Mouse (Mus musculus): Measurements from ENCODE around the gene Cwc27.
A peak's percentile ranks its signal among the peaks of the same experiment; 100 is the strongest.

The Cwc27 gene

GRCm38 (mm10) chr13:104645778-104646425 is 171.0 kb downstream of the Cwc27 start:
- ATAC-seq (ENCODE audit: low TSS enrichment), result peak; percentile 79

GRCm38 (mm10) chr13:104644185-104644584 is 172.8 kb downstream of the Cwc27 start:
- no peak for ATAC-seq (ENCODE audit: low TSS enrichment)

GRCm38 (mm10) chr13:104640694-104641454 is 176.1 kb downstream of the Cwc27 start:
- ATAC-seq (ENCODE audit: low TSS enrichment), result no peak

DNA sequence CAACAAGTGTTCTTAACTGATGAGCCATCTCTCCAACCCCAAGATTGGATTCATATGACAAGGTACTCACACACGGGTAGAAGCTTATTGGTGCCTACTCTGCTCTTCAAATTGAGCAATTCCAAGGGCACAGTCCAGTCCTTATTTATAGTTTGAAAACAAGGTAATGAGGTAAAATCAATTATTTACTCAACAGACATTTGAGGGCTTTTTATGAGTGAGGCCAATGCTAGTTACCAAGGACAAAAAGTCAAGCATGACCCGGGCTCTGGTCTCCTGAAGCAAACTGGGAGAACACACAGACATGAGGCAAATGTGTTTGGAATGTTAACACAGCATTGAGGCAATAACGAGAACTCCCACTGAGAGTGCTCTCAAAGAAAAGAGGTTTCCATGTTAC is 178.0 kb downstream of the Cwc27 start:
- ATAC-seq (ENCODE audit: low TSS enrichment), result no peak

DNA sequence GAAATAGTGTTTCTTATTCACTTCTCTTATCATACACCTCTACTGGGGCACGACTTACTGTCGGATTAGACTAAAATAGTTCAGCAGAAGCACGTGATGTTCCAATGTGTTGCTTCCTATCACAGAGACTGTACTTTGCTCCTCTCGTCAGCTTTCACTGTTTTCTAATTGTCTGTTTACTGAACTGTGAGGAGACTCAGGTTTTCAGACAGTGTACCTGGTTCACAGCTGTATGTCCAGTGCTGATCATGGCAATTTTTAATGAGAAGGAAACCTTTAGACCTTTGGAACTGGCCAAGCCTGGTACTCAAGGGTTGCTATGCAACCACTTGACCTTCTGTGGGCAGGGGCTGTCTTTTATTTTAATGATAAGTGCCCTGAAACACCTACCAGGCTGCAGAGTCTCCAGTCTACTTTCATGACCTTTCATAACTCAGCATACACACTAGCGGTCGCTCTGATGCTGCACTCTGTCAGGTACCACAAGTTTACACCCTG is 180.9 kb downstream of the Cwc27 start:
- no peak for ATAC-seq (ENCODE audit: low TSS enrichment)

DNA sequence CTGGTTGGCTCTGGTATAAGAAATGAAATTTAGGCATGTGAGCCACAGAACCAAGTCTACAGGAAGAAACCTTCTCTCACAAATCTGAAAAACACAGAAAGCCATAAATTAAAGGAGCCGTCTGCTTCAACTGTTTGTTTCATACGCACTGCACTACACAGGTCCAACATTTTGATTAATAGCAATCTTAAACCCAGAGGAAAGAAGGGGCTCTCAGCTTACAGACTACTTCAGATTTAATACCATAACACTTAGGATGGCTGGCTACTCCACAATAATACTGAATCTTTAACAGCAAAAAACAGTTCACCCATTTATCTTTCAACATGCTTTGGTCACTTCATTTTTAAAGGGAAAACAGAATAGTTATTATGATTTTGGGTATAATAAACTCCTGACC is 182.2 kb downstream of the Cwc27 start:
- ATAC-seq (ENCODE audit: low TSS enrichment), result no peak

DNA sequence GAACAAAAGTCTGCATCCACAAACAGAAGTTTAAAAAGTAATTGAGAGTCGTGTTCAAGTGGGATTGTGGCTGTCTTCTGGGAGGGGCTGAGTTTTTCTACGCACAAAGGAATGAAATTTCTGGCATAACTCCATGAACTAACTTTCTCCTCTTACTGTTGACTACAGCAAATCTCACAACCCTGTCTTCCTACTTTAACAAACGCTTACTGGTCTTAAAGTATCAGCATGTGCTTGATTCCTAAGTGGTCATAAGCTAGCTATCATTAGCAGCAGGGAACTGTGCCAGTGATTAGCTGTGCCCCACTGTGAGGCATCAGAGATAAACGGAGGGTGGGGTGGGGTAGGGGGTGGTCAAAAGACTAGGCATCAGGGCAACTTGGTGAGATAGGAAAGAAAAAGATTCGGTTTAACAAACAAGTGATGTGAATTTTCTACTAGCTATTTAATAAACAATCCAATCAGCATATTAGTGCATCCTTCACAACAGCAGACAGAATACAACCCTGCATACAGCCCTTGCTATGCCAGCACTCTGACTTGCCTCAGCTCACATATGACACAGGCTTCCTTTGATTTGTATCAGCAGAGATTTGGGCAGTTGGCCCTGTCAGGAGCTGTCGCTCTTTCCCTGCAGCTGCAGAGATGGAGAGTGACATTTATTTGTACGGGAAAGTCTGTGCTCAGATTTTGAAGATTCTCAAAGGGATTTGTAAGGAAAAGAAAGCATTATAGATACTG is 184.3 kb downstream of the Cwc27 start:
- peak; percentile 59; the same call in 1 of the 2 replicates for ATAC-seq (ENCODE audit: low TSS enrichment)

- ATAC-seq (ENCODE audit: low TSS enrichment), result no peak
Measured at GRCm38 (mm10) chr13:104631621-104632205, 185.2 kb downstream of the Cwc27 start.

DNA sequence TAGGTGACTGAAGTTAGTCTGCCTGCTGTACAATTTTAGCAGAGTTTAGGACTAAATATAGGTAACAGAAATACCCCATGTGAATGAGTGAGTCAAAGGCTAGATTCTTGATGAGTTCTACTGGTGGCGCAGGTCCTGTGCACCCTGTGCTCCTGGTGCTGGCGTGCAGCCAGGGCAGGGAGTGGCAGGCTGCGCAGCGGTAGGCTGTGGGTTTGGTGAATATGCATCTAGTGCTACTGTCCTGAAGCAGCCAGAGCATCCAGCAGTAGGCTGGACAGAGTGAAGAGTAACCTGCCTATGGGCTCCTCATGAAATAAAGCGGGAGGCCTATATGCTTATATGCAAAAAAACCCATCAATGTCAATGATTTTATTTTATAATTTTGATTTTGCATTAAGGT is 186.1 kb downstream of the Cwc27 start:
- no peak for ATAC-seq (ENCODE audit: low TSS enrichment)

- ATAC-seq (ENCODE audit: low TSS enrichment), result no peak
Measured at GRCm38 (mm10) chr13:104629621-104630020, 187.3 kb downstream of the Cwc27 start.

GRCm38 (mm10) chr13:104628019-104628418 is 188.9 kb downstream of the Cwc27 start:
- ATAC-seq (ENCODE audit: low TSS enrichment), result no peak

- ATAC-seq (ENCODE audit: low TSS enrichment), result no peak
Measured at GRCm38 (mm10) chr13:104627169-104627909, 189.6 kb downstream of the Cwc27 start.

GRCm38 (mm10) chr13:104623130-104623891 is 193.6 kb downstream of the Cwc27 start:
- no peak for ATAC-seq (ENCODE audit: low TSS enrichment)

- 0 out of 2 replicates have a peak, but pooled peaks have one; percentile 10 for ATAC-seq (ENCODE audit: low TSS enrichment)
Measured at GRCm38 (mm10) chr13:104622102-104622743, 194.7 kb downstream of the Cwc27 start.

- ATAC-seq (ENCODE audit: low TSS enrichment), result no peak
Measured at GRCm38 (mm10) chr13:104620423-104620822, 196.5 kb downstream of the Cwc27 start.

- peak; percentile 94 for ATAC-seq (ENCODE audit: low TSS enrichment)
Measured at GRCm38 (mm10) chr13:104619503-104620288, 197.2 kb downstream of the Cwc27 start.

DNA sequence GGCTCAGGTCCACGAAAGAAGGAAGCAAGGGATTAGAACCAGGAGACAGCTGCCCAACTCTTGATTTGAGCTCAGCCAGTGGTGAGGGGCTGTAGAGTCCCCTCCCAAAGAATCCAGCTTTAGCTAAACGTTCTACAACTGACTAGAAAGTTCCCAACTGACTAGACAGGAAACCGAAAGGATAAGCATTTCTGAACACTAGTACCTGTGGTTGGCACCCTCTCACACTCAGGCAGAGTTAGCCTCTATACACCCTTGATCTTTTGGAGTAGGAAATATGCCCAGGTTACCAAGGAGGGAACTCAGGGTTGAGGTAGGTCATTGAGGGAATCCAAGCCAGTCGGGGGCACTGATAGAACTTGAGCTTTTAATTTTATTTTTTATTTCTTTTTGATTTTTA is 199.7 kb downstream of the Cwc27 start:
- no peak for ATAC-seq (ENCODE audit: low TSS enrichment)

DNA sequence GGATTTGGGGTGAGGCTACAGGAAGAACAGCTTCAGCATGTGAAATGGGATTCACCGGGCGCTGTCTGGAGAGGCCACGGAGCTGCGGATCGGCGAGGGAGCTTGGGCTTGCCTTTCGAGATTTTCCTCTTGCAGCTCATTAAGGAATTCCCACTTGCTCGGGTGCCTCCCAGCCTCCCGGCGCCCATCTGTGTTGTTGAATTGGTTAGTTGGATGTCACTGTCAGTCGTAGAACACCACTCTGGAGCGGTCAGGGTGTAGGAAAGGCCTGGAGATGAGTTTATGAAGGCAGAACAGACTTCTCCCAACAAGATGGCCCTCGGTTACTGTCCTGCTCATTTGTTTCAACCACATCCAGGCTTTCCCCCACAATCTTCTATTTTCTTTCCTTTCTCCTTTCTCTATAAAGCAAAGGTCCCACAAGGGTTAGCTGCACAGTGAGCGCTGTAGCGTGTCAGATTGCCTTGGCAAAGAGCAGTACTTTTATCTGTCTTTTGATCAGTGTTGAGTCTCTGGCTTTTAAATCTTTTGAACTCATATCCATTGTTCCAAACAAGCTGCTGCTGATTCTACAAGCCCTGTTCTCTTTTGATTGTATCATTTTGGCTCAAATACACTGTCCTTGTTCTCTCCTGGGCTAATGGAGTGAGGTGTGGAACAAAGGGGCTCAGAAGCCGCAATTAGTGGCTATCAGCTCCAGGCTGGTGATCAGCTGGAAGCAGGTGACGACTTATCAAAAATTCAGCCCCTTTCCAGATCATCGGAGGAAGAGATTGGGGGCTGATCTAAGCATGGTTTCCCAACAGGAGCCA is 200.7 kb downstream of the Cwc27 start:
- no peak for ATAC-seq (ENCODE audit: low TSS enrichment)
